Mouse (Mus musculus): ENCODE measurements at regions not wholly inside any gene's neighbourhood (a gene's known extent, or its start where the extent isn't known, plus 50 kb on each side); places are given as distances from the start of the nearest gene placed in this dataset.

- no peaks in the 10 kb centered on the region for H3K36me3 ChIP-seq (ENCODE audit: insufficient read depth, low read length)
- H3K27me3 ChIP-seq (ENCODE audit: insufficient read depth, low read length) = no peaks in the 10 kb centered on the region
- H3K4me1 ChIP-seq (ENCODE audit: insufficient read depth, low read length) = no peaks in the 10 kb centered on the region
- DNase-seq (ENCODE audit: low spot score) = no peak
- no peak for TF ChIP-seq CTCF (IDR thresholded peaks at IDR 0.05)
- ATAC-seq (ENCODE audit: low FRiP score) = no peak
- H3K9ac ChIP-seq (replicated peaks; ENCODE audit: low read length, poor library complexity, severe bottlenecking) = no peak overlapping the region
- no peak overlapping the region for H3K4me2 ChIP-seq (ENCODE audit: low read depth, low read length, poor library complexity, severe bottlenecking)
- no peak overlapping the region for H3K27ac ChIP-seq (ENCODE audit: low read depth, low read length)
- H3K4me3 ChIP-seq (ENCODE audit: low read depth, low read length) = no peak overlapping the region
- H3K9me3 ChIP-seq (ENCODE audit: low read length) = no peaks in the 10 kb centered on the region
Observed at GRCm38 (mm10) chr5:7586547-7586946, 242.0 kb upstream of the Zfp804b start.

DNA sequence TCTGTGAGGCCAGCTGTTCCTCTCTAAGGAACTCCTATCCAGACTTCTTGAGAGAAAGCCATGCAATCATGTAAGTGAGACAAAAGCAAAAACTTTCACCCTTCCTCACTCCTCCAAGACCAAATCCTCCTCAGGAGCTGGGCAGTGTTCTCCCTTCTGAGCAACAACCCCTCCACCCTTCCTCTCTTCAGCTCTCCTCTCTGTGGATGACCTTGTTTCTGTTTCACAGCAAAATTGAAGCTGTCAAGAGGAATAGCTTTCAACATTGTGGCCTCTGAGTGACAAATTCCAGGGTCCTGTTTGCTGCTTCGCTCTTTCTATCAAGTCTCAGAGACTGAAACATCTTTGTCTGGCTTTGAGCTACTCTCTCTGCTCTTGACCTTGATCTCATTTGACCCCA lies 255.9 kb upstream of the Zfp804b start:
- WGBS = 91% methylated on average over 1 of the region's 1 CpGs
- H3K9ac ChIP-seq (replicated peaks; ENCODE audit: low read length, poor library complexity, severe bottlenecking) = no peak overlapping the region
- no peak for ATAC-seq (ENCODE audit: low FRiP score)

DNA sequence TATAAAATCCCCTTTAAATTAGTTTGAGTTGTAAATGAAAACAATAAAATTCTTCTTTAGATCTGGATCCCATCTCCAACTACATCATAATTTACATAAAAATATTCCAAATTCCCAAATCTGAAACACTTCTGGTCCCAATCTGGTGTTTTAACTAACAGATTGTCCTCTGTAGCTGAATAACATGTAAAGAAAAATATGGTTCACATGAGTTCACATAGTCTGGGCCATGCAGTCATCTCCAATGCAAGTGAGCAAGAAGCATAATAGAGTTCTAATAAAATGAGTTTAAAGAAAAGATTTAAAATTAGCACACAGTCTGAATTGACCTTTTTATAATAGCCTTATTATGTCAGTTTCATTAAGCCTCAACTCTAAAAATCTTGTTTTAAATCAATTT lies 263.0 kb upstream of the Zfp804b start:
- H3K4me2 ChIP-seq (ENCODE audit: low read depth, low read length, poor library complexity, severe bottlenecking) = no peak overlapping the region
- no peaks in the 10 kb centered on the region for H3K9me3 ChIP-seq (ENCODE audit: low read length)
- no peaks in the 10 kb centered on the region for H3K36me3 ChIP-seq (ENCODE audit: insufficient read depth, low read length)
- ATAC-seq (ENCODE audit: low FRiP score) (no peak), DNase-seq (ENCODE audit: low spot score) (no peak)
- H3K9ac ChIP-seq (replicated peaks; ENCODE audit: low read length, poor library complexity, severe bottlenecking) = no peak overlapping the region
- no peak overlapping the region for H3K27ac ChIP-seq (ENCODE audit: low read depth, low read length)
- no peaks in the 10 kb centered on the region for H3K4me1 ChIP-seq (ENCODE audit: insufficient read depth, low read length)
- no peak for TF ChIP-seq CTCF (IDR thresholded peaks at IDR 0.05)
- H3K27me3 ChIP-seq (ENCODE audit: insufficient read depth, low read length) = no peaks in the 10 kb centered on the region
- no peak overlapping the region for H3K4me3 ChIP-seq (ENCODE audit: low read depth, low read length)

More for the DNA sequence above, 255.9 kb upstream of the Zfp804b start:
- no peaks in the 10 kb centered on the region for H3K36me3 ChIP-seq (ENCODE audit: insufficient read depth, low read length)
- no peak overlapping the region for H3K4me3 ChIP-seq (ENCODE audit: low read depth, low read length)
- H3K4me2 ChIP-seq (ENCODE audit: low read depth, low read length, poor library complexity, severe bottlenecking) = no peak overlapping the region
- DNase-seq (ENCODE audit: low spot score) = no peak
- H3K9me3 ChIP-seq (ENCODE audit: low read length) = no peaks in the 10 kb centered on the region
- H3K27me3 ChIP-seq (ENCODE audit: insufficient read depth, low read length) = no peaks in the 10 kb centered on the region
- no peaks in the 10 kb centered on the region for H3K4me1 ChIP-seq (ENCODE audit: insufficient read depth, low read length)
- no peak overlapping the region for H3K27ac ChIP-seq (ENCODE audit: low read depth, low read length)
- TF ChIP-seq CTCF (IDR thresholded peaks at IDR 0.05) = no peak

- ATAC-seq (ENCODE audit: low FRiP score) (no peak), DNase-seq (ENCODE audit: low spot score) (no peak)
- H3K4me1 ChIP-seq (ENCODE audit: insufficient read depth, low read length) = no peaks in the 10 kb centered on the region
- no peaks in the 10 kb centered on the region for H3K27me3 ChIP-seq (ENCODE audit: insufficient read depth, low read length)
- H3K27ac ChIP-seq (ENCODE audit: low read depth, low read length) = no peak overlapping the region
- TF ChIP-seq CTCF (IDR thresholded peaks at IDR 0.05) = no peak
- 96% methylated on average over 2 of the region's 2 CpGs for WGBS
- no peak overlapping the region for H3K4me2 ChIP-seq (ENCODE audit: low read depth, low read length, poor library complexity, severe bottlenecking)
- H3K9me3 ChIP-seq (ENCODE audit: low read length) = no peaks in the 10 kb centered on the region
- no peak overlapping the region for H3K9ac ChIP-seq (replicated peaks; ENCODE audit: low read length, poor library complexity, severe bottlenecking)
- H3K36me3 ChIP-seq (ENCODE audit: insufficient read depth, low read length) = no peaks in the 10 kb centered on the region
- no peak overlapping the region for H3K4me3 ChIP-seq (ENCODE audit: low read depth, low read length)
Observed at GRCm38 (mm10) chr5:7607924-7608323, 263.4 kb upstream of the Zfp804b start.

DNA sequence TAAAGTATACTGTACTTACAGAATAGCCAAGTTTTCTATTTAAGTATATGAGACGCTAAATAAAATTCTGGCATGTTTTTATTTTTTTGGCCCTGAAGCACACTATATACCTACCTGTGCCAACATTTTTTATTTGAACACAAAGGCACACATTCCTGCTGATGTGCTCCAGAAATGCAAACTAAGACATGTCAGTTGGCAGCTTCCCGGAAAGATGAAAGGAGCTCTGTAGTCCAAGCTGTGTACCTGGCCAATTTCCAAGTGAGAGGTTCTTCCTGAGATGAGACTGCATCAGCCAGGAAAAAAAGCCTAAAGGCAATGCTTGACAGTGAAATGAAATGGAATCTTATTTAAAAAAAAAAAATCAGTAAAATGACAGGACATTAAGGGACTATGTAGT lies 305.0 kb upstream of the Steap4 start:
- no peaks in the 10 kb centered on the region for H3K9me3 ChIP-seq (ENCODE audit: low read length)
- no peak for TF ChIP-seq CTCF (IDR thresholded peaks at IDR 0.05)
- H3K4me2 ChIP-seq (ENCODE audit: low read depth, low read length, poor library complexity, severe bottlenecking) = no peak overlapping the region
- WGBS = 38% methylated on average over 2 of the region's 2 CpGs
- ATAC-seq (ENCODE audit: low FRiP score) = peak; percentile 78
- no peak overlapping the region for H3K9ac ChIP-seq (replicated peaks; ENCODE audit: low read length, poor library complexity, severe bottlenecking)
- no peak overlapping the region for H3K27ac ChIP-seq (ENCODE audit: low read depth, low read length)
- DNase-seq (ENCODE audit: low spot score) = peak; percentile 91
- H3K4me3 ChIP-seq (ENCODE audit: low read depth, low read length) = no peak overlapping the region
- no peaks in the 10 kb centered on the region for H3K27me3 ChIP-seq (ENCODE audit: insufficient read depth, low read length)
- no peaks in the 10 kb centered on the region for H3K36me3 ChIP-seq (ENCODE audit: insufficient read depth, low read length)
- 0 out of 2 replicates have a peak, but pooled peaks cover 3% of the 10 kb centered on the region for H3K4me1 ChIP-seq (ENCODE audit: insufficient read depth, low read length)

- WGBS = 73% methylated on average over 1 of the region's 1 CpGs
- Histone ChIP-seq H3K36me3 (ENCODE audit: insufficient read depth, low read length) (no peaks in the 10 kb centered on the region), H3K4me2 (ENCODE audit: low read depth, low read length, poor library complexity, severe bottlenecking) (no peak overlapping the region), H3K27me3 (ENCODE audit: insufficient read depth, low read length) (no peaks in the 10 kb centered on the region), H3K9ac (replicated peaks; ENCODE audit: low read length, poor library complexity, severe bottlenecking) (no peak overlapping the region), H3K27ac (ENCODE audit: low read depth, low read length) (no peak overlapping the region), H3K4me3 (ENCODE audit: low read depth, low read length) (no peak overlapping the region), H3K4me1 (ENCODE audit: insufficient read depth, low read length) (no peaks in the 10 kb centered on the region), H3K9me3 (ENCODE audit: low read length) (no peaks in the 10 kb centered on the region)
- no peak for TF ChIP-seq CTCF (IDR thresholded peaks at IDR 0.05)
- no peak for ATAC-seq (ENCODE audit: low FRiP score)
- DNase-seq (ENCODE audit: low spot score) = no peak
Observed at GRCm38 (mm10) chr5:7701776-7702175, 258.5 kb upstream of the Steap4 start.

GRCm38 (mm10) chr5:7719557-7719956 lies 240.7 kb upstream of the Steap4 start:
- DNase-seq (ENCODE audit: low spot score) (no peak), ATAC-seq (ENCODE audit: low FRiP score) (no peak)
- Histone ChIP-seq H3K4me1 (ENCODE audit: insufficient read depth, low read length) (no peaks in the 10 kb centered on the region), H3K9ac (replicated peaks; ENCODE audit: low read length, poor library complexity, severe bottlenecking) (no peak overlapping the region), H3K36me3 (ENCODE audit: insufficient read depth, low read length) (no peaks in the 10 kb centered on the region), H3K27me3 (ENCODE audit: insufficient read depth, low read length) (no peaks in the 10 kb centered on the region), H3K4me3 (ENCODE audit: low read depth, low read length) (no peak overlapping the region), H3K4me2 (ENCODE audit: low read depth, low read length, poor library complexity, severe bottlenecking) (no peak overlapping the region), H3K27ac (ENCODE audit: low read depth, low read length) (no peak overlapping the region), H3K9me3 (ENCODE audit: low read length) (no peaks in the 10 kb centered on the region)
- TF ChIP-seq CTCF (IDR thresholded peaks at IDR 0.05) = no peak

Measured in midbrain, postnatal 0 days (tissue).